Mouse (Mus musculus) adrenal gland (tissue): ENCODE measurements at regions not wholly inside any gene's neighbourhood (a gene's known extent, or its start where the extent isn't known, plus 50 kb on each side); places are given as distances from the start of the nearest gene placed in this dataset.

Source experiments
- intact Hi-C: fragments of 180-260 bp; cut with DNase I; formaldehyde crosslinking; loops from one replicate; pipeline ENCODE4 v1.15.1; 2025

DNA sequence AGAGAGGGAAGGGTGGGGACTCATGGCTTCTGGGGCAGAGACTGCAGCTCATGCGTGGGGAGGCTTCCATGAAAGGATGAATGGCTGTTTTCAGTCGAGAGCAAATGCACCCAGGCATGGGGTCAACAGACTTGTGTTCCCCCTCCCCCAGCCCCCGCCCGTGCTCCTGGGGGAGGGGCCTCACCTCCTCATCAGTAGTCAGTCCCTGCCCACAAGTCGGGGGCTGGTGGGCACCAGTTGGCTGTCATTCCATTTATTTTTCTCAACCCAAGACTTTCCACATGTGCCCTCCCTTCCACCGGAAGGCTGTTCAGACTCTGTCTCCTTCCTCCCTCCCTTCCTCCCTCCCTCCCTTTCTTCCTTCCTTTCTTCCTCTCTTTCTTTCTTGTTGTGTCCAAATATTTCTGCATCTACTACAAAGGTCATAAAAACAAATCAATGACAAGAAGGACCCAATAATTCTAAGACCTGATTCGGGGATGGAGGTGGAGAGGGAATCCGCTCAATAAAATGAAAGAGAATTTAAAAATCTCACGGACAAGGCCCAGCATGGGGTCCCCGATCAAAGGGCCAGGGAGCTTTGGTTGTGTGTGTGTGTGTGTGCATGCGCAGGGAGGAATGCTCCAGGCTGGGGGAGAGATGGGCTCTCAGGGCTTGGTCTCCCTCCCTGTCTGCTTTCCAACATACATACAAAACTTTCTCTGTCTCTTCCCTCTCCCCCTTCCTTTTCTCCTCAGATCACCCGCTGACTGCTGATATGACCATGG, 57.7 kb downstream of the Rpl14 start:
- intact Hi-C loops = no loop called here

DNA sequence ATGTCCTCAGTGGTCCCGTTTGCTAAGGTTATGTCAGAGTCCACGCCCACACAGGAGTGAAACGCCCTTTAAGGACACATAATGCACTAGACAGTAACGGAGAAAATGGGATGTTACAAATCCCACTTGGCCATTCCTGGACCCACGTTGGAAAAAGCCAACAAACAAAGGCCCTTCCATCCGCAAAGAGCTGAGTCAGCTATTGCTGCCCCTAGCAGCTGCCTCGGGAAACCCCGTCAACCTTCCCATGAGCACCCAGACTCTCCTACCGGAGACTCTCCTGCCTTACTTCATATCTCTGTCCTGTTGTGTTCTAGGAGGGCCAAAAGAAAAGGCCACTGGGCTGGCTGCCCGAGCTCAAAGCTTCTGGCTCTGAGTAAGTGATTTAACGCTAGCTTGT, 58.4 kb downstream of the Rpl14 start:
- intact Hi-C loops = no loop called here

DNA sequence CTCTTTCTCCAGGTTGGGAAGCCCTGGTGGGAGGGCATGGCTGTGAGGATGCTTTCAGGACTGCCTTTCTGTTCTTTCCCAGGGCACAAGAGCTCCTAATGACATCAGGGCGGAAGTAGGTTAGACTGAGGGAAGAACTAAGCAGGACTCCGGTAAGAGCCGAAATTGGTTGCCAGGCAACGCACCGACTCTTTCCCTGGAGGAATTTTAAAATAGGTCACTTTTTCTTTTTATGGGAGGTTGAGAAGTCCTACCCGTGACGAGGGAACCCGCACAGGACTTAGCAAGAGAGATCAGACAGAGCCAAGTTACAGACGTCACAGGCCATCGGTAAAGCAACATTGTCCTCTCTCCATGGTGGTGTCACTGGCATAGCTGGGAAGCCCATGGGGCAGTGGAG, 61.6 kb downstream of the Rpl14 start:
- intact Hi-C loops = no loop called here

DNA sequence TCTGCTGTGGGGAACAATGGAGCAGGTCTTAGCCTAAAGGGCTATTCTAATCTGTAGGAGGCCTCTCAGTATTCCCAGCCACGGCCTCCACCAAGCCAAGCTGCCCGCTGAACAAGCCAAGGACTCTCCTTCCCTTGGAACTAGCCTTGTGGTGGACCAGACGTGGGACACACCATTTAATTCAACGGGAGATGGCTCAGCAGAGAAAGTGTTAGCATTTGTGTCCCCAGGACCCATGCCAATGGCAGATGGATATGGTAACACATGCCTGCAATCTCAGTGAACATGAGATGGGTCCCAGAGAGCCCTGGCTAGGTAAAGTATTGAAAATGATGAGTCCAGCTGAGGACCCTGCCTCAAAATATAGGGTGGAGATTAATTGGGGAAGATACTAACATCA, 71.4 kb downstream of the Rpl14 start:
- intact Hi-C loops = no loop called here

DNA sequence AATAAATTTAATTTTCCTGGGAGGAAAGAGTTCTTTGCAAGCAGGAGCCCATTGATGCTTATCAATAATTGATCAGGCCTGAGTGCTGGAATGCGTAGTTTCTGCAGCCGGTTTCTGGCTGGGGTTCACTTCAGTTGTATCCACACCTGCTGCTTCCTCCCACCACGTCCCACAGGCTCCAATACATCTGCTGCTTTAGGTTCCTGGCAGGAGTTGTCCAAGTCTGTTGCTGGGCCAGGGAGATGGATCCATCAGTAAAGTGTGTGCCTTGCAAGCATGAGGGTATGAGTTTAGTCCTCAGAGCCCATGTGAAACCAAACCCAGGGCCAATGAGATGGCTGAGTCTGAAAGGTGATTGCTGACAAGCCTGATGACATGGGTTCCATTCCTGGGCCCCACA, 72.1 kb downstream of the Rpl14 start:
- intact Hi-C loops = no loop called here

DNA sequence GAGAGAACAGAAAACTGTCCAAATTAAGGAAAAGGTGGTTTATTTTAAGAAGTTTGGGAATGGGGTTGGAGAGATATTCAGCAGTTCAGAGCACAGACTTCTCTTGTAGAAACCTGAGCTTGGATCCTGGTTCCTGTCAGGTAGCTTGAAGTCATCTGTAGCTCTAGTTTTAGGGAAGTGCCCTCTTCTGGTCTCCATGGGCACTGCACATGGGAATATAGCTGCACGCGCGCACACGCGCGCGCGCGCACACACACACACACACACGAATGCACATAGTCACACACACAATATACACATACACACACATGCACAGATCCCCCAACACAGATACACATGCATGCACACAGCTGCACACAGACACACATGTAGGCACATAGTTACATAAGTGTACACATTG, 74.5 kb downstream of the Rpl14 start:
- intact Hi-C loops = no loop called here

DNA sequence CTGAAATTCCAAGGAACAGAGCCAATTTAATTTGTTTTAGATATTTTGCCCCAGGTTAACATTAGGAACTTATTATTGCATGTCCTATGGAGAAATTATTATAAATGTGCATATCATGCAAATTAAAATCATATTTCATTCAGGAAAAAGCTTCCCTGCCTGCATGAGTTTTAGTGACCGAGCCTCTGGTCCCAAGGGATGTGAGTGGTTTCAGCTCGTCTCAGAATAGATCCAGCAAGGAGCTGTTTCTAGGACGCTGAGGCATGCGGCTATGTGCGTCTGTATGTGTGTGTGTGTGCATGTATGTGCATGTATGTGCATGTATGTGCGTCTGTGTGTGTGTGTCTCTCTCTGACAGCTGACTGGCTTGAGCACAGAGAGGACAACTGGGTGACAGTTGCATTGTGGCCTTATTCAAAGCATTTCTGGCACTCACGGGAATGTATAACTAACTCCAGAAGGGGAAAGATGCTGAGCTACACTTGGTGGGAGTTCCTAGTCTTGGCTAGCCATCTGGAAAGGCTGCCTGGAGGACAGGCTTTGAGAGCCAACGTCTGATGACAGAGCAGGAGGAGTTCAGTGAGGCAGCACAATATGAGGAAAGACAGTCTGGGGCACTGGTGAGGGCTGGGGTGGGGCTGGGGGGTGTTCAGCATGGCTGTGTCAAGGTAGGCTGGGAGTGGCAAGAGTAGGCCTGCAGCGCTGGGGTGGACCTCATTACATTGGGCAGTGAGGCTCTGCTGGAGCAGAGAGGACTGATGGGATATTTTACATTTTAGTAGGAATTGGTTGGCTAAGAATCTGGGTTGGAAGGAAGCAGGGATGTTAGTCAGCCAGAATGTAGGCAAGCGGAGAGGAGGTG, 75.8 kb downstream of the Rpl14 start:
- intact Hi-C loops = no loop called here

DNA sequence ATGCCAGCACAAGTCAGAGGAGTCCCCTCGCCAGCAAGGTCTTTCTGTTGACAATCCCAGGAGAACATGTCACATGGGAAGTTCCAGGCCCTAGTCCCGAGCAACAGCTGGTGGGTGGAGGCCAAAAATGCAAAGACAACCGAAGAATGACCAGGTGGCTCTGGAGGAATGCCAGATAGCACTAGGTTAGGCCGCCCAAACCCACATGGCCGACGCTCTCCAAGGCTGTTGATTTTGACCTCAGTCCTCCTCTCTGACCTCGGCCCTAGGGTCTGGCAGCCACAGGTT, 76.4 kb downstream of the Rpl14 start:
- intact Hi-C loops = no loop called here

DNA sequence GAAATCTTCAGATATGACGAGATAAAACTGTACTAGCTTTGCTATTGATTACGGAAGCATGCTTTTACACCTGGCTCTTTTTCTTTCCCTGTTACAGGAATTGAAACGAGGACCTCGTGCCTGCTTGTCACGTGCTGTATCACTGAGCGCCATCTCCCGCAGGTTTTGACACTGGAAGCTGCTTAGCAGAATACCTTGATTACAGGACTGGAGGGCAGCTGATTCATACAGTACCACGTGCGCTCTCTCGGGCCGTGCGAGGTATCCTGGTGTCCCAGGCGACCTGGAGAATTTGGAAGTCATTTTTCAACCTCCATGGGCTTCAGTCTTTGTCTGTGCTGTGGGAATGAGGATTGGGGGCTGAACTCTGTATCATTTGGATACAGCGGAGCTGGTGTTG, 81.5 kb downstream of the Rpl14 start:
- intact Hi-C loops = no loop called here

DNA sequence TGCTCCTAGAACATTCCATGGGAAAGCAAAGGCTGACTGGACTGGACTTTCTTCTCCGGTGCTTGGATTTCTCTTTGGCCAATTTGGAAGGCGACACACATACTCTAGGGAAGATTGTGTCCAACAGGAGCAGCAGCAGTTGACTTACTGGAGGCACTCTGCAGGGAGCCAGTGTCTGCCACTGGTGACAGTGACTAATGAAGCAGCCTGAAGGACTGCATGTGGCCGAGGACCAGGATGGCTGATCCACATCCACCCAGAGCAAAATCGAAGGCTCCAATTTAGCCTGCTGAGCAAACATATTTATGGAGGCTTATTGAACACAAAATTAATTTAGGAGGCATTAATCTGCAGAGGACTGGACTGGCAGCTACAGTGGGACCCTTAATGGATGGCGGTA, 81.9 kb downstream of the Rpl14 start:
- intact Hi-C loops = no loop called here

DNA sequence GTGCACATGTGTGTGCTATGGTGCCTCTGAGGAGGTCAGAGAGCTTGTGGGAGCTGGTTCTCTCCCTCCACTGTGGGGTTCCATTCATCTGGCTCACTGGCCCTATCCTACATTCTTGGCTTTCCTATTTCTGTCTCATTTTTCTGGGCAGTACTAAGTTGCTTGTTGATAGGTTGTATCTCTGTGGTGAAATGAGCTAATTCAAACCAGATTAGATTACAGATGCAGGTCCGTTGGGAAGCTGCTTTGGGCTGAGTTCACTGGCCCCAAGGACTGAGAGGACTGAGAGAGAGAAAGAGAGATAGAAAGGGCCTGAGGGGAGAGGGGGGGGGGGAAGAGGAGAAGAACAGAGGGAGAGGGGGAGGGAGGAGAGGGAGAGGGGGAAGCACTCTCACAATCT, 83.5 kb downstream of the Rpl14 start:
- intact Hi-C loops = no loop called here

DNA sequence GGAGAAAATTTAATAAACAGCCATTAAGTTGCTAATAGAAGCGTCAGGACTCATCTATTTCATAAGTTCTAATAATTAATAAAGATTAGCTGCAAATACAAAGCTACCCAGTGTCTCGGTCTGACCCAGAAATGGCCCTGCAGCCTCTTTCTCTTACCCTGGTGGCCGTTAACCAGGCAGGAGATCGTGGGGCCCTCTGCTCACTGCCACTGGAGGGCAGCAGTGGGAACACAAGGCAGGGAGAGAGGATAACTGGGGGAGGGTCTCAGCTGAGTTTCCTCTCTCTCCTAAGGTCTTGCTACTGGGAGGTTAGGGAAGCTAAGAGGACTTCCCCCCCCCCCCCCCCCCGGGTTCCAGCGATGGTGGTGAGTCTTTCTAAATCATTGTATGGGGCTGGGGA, 85.7 kb downstream of the Rpl14 start:
- intact Hi-C loops = no loop called here

DNA sequence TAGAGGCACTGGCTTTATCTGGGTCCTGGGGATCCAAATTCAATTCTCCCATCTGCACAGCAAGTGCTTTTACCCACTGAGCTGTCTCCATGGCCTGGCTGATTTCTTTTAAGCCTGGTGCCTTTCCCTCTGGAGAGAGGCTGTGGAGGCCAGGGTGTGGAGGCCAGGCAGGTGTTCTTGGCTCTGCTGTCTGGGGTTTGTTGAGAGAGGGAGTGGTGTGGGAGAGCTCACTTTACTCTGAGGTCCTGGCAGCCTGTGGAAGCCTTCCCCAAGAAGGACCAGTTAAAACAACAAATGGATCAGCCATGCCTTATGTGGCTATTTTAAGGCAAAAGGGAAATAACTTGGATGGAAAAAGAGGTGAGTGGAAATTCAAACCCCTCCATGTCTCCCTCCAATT, 86.5 kb downstream of the Rpl14 start:
- intact Hi-C loops = no loop called here

DNA sequence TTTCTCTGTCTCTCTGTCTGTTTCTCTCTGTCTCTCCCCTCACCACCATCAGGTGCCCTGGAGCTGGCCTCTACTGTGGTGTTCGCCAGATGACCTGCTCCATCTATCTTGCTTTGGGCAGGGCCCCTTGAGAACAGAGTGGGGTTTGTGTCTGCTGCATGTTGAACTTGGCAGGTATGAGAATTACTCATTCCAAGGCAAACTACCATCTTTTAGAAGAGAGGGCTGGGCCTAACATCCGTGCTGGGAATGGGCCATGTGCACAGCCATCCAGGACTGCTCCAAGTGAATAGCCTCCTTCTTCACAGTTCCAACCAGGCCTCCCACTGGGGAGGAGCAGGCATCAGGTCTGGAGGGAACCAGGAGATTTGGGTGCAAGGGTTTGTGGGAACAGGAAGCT, 87.3 kb downstream of the Rpl14 start:
- intact Hi-C loops = no loop called here

DNA sequence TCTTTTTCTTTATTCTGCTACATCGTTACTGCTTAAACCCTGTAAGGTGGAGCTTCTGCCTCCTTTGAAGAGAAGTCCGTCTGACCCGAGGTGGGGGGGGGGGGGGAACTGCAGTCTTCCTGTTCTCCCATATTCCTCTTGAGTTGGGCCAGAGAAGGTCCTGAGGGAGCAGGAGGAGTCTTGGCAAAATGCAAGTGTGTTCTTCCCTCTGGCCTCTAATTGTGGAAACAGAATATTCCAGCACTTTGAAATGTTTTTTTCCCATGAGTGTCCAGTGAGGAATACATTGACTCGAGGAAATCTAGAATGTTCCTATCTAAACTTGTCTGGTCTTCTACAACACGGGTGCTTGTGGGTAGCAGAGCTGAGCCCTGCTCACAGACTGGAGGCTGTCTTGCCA, 90.0 kb downstream of the Rpl14 start:
- intact Hi-C loops = no loop called here

DNA sequence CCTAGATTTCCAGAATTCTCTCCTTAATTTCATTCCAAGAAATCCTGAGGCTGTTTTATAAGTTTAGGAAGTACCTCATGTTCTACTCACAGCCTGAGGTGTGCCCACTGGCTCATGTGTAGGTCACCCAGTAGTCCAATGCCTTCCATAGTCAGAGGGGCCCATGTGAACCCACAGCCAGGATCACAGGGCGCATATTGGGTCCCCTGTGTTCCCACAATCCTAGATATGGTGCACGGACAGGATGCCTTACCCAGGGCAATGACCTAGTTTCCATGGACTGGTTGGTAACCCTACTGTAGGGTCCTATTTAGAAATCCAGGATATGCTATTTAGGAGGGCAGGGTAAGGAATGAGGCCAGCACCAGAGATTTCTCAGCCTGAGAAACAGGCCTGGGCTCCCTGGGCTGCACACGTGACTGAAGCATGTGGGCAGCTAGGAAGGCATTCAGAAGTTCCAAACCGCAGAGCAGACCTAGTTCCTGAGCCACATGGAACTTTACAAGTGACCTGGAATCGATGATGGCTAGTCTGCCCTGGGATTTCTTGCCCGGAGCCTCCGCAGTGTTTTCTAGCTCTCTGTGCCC, 90.5 kb downstream of the Rpl14 start:
- intact Hi-C loops = no loop called here

DNA sequence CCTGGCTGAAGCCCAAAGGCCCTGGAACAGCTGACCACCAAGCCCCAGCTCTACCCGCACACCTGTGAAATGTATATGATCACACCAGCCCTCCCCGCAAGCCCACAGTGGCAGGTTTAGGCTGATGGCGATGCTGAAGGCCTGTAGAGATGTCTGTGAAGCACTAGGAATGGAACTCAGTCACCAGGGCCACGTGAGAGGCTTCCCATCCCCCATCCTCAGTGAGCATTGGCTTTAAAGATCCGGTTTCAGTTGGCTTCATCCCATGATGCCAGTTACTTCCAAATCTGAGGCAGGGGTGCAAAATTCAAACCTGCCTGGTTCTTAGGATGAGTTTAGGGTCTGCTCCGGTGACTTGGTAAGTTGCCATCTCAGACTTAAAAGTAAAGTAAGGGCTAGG, 91.9 kb downstream of the Rpl14 start:
- intact Hi-C loops = no loop called here

DNA sequence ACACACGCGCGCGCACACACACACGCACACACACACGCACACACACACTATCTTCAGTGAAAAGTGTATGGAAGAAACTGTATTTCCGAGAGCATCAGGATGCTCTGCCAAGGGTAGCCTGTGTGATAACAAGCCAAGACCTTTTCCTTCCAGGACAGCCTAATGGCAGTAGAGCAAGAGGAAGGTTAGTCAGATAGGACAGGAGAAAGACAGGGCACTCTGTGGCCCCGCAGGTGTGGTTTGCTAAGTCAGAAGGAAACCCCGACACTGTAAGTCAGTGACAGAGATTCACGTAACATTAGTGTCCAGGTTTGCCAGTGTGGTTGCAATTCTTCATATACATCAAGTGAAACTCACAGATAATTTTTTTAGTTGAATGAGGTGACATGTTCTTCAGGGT, 92.8 kb downstream of the Rpl14 start:
- intact Hi-C loops = no loop called here

DNA sequence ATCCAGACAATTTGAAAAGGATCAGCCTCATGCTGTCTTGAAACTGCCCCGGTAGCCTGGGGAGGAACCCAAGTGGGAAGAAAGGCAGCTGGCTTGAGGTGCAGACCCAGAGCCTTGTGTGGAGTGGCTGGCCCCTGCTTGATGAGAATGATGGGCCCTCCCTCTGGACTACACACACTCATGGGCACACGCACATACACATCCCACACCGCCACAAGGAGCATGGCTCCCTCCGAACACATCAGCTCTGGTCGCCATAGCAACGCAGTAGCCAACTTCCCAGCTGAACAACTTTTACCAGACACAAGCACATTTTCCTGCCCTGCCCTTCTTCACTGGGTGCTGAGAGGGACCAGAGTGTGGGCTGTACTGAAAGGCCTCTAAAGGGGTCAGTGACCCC, 101.2 kb downstream of the Rpl14 start:
- intact Hi-C loops = no loop called here

DNA sequence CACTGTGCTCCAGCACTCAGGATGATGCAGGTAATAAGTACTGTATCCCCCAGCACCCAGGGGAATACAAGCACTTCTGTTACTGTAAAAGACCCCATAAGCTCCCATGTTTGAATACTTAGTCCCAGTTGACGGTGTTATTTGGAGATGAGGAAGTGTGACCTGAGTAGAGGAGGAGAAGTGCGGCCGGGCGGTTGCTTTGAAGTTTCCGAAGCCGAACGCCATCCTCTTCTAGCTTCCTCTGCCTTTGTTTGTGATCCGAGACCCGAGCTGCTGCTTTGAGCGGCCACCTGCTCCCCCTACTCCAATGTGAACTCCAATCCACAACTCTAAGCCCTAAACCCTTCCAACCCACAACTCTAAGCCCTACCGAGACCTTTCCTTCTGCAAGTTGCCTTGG, 103.6 kb downstream of the Rpl14 start:
- intact Hi-C loops = no loop called here

DNA sequence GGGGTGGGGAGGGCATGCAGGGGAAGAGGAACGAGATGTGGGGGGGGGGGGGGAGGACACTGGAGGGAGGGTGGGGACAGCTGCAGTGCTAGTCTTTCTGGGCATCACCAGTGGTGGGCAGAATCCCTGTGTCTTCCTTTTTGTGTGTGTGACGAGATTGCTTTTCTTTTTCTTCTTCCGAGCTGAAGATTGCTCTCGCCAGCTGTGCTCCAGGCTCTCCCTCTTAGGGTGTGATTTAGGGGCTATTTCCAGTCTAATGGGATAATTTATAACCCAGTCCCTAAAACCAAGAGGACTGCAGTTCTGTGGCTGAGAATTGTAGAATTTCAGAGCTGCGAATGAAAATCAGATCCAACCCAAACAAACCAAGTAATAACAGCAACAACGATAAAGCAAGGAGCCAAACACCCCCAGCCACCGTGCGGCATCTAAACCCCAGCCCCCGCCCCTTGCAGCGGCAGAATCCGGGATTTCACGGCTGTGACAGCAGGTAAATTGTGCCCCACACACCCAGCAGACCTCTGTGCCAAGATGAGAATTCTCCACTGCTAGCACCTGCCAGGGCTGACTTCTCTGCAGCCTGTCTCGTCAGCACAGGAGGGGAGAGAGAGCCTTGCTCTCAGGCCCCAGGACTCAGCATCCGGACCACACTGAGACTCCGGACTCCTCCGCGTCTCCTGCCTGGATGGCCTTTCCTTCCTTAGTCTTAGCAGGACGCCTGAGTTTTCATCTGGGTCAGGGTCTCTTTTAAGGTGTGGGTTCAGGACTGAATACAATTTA, 104.3 kb downstream of the Rpl14 start:
- intact Hi-C loops = no loop called here

DNA sequence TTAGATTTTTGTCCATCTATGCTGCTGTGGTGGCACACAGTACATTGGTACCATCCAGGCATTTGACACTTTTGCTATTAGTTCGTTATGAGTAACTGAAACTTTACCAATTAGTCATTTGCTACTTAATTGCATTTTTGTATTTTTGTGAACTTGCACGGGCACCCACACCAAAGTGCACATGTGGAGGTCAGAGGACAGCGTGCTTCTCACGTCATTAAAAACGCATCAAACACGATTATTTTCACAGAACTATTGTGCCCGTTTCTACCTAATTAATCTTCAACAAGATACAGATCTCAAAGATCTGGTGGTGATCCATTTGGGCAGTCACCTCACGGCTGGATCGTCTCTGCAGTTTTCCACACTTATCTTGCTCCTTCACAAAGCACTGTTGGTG, 105.1 kb downstream of the Rpl14 start:
- intact Hi-C loops = no loop called here
